Mouse (Mus musculus) midbrain, embryonic 10.5 days (tissue): ENCODE results near the gene Slc29a3. TPM values are rescaled to one million over a fixed set of nuclear protein-coding genes. Genes with fewer than 3 reads are reported as not detected.
"Not testable (repeated sequence)": the region's sequence is repeated elsewhere in the genome, so short reads cannot be mapped to it uniquely, and the experiment has no call there.

Source experiments
- DNase-seq: peaks from one replicate; pipeline ENCODE4 v3.0.0-alpha.2; 2017; ENCODE audit warnings: low spot score
- H3K27ac ChIP-seq: fragments of 300-500 bp; sonication (generic); replicated peaks from 2 replicates; pipeline ENCODE4 v1.5.1; 2016; ENCODE audit warnings: mild to moderate bottlenecking
- H3K27me3 ChIP-seq: fragments of 300-500 bp; sonication (generic); 2 replicates; pipeline ENCODE4 v1.6.1; 2016; ENCODE audit warnings: low read depth, mild to moderate bottlenecking; ENCODE audit not compliant: poor library complexity, severe bottlenecking
- H3K36me3 ChIP-seq: fragments of 300-500 bp; sonication (generic); 2 replicates; pipeline ENCODE4 v1.6.1; 2016; ENCODE audit warnings: mild to moderate bottlenecking, moderate library complexity
- H3K4me1 ChIP-seq: fragments of 300-500 bp; sonication (generic); 2 replicates; pipeline ENCODE4 v1.6.1; 2016
- H3K4me3 ChIP-seq: fragments of 300-500 bp; sonication (generic); 2 replicates; pipeline ENCODE4 v1.5.1; 2016; ENCODE audit warnings: mild to moderate bottlenecking, moderate library complexity
- H3K9me3 ChIP-seq: fragments of 300-500 bp; sonication (generic); replicated peaks from 2 replicates; pipeline ENCODE4 v1.6.1; 2016; ENCODE audit warnings: mild to moderate bottlenecking
- WGBS: fragments of 180-500 bp; shearing (Covaris S2); methylation state at CpG from one replicate; pipeline ENCODE4 v1.1.7; 2016; 5-methylcytosine and 5-hydroxymethylcytosine counted together
- polyA plus RNA-seq: library from polyadenylated mRNA; unstranded; fragments of >200 nt; fragmentation: Nextera tagmentation; extraction: Ambion mirVana; gene quantifications from 2 replicates; pipeline ENCODE4 v1.2.1, GENCODE M21; 2016

The Slc29a3 gene
- polyA plus RNA-seq, 1 experiment from 2014 or later: 8.4 TPM

DNA sequence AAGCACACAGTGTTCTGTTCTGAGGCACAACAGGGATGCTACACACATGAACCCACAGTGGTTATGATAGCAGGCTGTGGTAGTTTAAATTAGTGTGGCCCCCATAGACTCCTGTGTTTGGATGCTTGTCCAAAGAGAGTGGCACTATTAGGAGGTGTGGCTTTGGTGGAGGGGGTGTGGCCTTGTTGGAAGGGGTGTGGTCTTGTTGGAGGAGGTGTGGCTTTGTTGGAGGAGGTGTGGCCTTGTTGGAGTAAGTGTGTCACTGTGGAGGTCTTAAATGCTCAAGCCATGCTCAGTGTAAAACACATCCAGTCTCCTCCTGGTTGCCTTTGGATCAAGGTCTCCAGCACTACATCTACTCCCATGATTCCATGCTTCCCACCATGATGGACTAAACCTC is 3.6 kb upstream of the Slc29a3 start:
- Histone ChIP-seq H3K9me3 (0 out of 2 replicates have a peak, but pooled peaks cover 7% of the 10 kb centered on the region), H3K4me1 (peaks cover 21% of the 10 kb centered on the region), H3K4me3 (no peak overlapping the region), H3K27me3 (no peaks in the 10 kb centered on the region), H3K27ac (no peak overlapping the region), H3K36me3 (no peaks in the 10 kb centered on the region)
- no peak for DNase-seq

DNA sequence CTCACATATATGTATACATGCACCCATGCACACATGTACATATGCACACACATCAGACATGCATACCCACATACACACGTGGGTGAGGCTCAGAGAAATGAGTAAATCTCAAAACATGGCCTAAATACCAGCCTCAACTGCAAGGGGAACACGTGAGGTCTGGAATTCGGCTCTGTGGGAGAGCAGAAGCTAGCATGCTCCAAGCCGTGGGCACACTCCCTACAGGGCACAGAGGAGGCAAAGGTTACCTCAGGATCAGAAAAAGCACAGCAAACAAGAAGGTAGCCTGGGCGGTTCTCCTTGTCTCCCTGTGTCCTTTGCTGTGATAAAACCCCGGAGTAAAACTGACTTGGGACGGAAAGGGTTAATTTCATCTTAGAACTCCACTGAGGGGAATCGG is 1.3 kb upstream of the Slc29a3 start:
- Histone ChIP-seq H3K9me3 (0 out of 2 replicates have a peak, but pooled peaks cover 7% of the 10 kb centered on the region), H3K4me1 (peaks cover 21% of the 10 kb centered on the region), H3K36me3 (no peaks in the 10 kb centered on the region; the same call in 1 of the 2 replicates), H3K4me3 (no peak overlapping the region), H3K27me3 (0 out of 2 replicates have a peak, but pooled peaks cover 3% of the 10 kb centered on the region), H3K27ac (no peak overlapping the region)
- WGBS: 81% methylated on average over 8 of the region's 8 CpGs
- no peak for DNase-seq

DNA sequence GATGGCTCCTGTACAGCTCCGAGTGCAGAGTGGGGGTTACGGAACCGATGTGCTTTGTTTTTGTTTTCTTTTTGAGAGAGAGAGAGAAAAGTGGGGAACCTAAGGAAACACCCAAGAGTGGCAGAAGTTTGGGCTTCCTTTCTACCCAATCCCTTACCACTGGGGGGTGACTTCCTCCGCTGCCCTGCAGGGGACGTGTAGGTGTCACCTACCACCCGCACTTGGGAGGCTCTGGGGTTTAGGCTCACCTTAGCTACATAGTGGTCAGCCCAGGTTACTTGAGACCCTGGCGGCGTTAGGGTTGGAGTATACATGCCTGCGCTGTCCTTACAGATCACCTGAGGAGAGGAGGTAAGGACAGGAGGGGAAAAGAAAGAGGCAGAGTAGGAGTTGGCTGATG is 667 bp upstream of the Slc29a3 start:
- Histone ChIP-seq H3K4me1 (peaks cover 21% of the 10 kb centered on the region), H3K36me3 (no peaks in the 10 kb centered on the region; the same call in 1 of the 2 replicates), H3K4me3 (no peak overlapping the region), H3K9me3 (0 out of 2 replicates have a peak, but pooled peaks cover 7% of the 10 kb centered on the region), H3K27ac (peak overlapping the region; percentile 91), H3K27me3 (0 out of 2 replicates have a peak, but pooled peaks cover 3% of the 10 kb centered on the region)
- WGBS: 68% methylated on average over 9 of the region's 9 CpGs
- DNase-seq: no peak

DNA sequence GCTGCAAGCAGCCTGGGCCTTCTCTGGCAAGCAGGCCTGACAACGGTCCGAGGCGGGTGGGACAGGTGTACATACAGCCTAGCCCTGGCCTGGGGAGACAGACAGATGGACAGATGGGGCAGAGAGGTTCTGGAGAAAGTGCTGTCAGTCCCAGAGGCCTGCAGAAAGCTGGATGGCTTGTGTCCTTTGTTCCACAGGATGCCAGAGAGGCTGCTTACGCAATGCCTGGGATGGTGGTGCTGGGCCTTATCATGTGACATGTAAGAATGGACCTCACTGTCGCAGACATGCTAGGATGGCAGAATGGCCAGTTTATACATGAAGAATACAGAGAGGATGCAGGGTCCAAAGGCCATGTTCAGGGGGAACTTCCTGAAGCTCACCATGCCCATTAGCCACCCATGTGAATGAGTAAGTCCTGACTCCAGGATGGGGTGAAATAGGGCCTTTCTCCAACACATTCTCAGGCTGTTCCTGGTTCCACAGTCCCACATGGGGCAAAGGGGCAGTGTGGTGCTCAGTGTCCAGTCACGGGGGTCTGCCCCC is 4.9 kb downstream of the Slc29a3 start:
- Histone ChIP-seq H3K9me3 (no peaks in the 10 kb centered on the region), H3K36me3 (peaks cover 2% of the 10 kb centered on the region; the same call in 1 of the 2 replicates), H3K27ac (0 out of 2 replicates have a peak overlapping the region, but pooled peaks have one; percentile 34), H3K27me3 (0 out of 2 replicates have a peak, but pooled peaks cover 3% of the 10 kb centered on the region), H3K4me3 (no peak overlapping the region), H3K4me1 (peaks cover 34% of the 10 kb centered on the region)
- no peak for DNase-seq
- WGBS: 92% methylated on average over 6 of the region's 6 CpGs

DNA sequence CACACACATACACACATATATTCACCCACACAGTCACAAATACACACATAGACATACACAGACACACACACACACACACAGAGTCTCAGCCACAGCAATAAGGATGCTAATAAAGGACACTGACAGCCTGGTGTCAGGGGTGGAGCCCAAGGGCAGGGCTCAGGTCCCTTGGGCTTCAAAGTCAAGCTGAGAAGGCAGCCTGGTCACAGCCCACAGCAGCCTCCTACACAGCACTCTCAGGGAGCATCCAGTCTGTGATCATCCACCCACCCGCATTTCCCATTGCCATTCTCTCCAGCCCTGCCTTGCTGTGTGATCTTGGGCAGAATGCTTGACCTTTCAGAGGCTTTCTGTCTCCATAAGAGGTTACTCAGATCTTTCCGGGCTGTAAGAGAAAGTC is 6.1 kb downstream of the Slc29a3 start:
- H3K36me3 ChIP-seq: peaks cover 2% of the 10 kb centered on the region; the same call in 1 of the 2 replicates
- 0 out of 2 replicates have a peak, but pooled peaks cover 3% of the 10 kb centered on the region for H3K27me3 ChIP-seq
- H3K9me3 ChIP-seq: no peaks in the 10 kb centered on the region
- H3K4me3 ChIP-seq: no peak overlapping the region
- 78% methylated on average over 2 of the region's 2 CpGs for WGBS
- no peak for DNase-seq
- H3K4me1 ChIP-seq: peaks cover 23% of the 10 kb centered on the region
- H3K27ac ChIP-seq: peak overlapping the region; percentile 34; the same call in 1 of the 2 replicates

DNA sequence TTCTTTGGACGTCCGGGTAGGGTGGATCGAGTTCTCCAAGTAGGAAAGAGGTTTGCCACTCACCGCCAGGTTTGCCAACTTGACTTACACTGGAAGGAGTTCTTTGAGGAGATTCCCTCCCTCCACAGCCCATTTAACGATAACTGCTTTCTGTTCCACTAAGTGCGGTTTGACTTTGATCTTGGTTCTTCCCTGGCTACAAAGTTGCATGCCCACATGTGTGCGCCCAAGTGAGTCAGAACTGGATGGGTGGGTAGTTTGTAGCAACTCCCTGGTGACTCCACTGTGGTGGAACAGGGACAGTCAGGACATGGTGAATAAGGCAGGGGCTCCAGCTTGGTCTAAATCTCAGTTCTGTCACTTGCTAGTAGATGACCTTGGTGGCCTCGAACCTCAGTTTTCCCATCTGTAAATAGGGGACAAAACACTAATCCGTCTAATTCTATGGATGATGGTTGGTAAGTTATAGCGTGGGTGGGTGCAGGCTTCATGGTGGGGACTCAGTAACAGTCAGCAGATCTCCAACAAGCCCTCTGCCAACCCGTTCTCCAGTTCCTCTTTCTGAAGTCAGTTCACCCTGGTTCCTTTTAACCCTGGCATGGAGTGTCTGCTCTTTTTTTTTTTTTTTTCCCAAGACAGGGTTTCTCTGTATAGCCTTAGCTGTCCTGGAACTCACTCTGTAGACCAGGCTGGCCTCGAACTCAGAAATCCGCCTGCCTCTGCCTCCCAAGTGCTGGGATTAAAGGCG is 7.9 kb downstream of the Slc29a3 start:
- DNase-seq: no peak
- Histone ChIP-seq H3K9me3 (no peaks in the 10 kb centered on the region), H3K4me1 (peaks cover 19% of the 10 kb centered on the region), H3K27me3 (no peaks in the 10 kb centered on the region), H3K4me3 (no peak overlapping the region), H3K27ac (no peak overlapping the region), H3K36me3 (peaks cover 2% of the 10 kb centered on the region; the same call in 1 of the 2 replicates)
- 89% methylated on average over 14 of the region's 14 CpGs for WGBS

GRCm38 (mm10) chr10:60743681-60744080 is 8.9 kb downstream of the Slc29a3 start:
- peaks cover 2% of the 10 kb centered on the region; the same call in 1 of the 2 replicates for H3K36me3 ChIP-seq
- no peaks in the 10 kb centered on the region for H3K27me3 ChIP-seq
- peaks cover 19% of the 10 kb centered on the region for H3K4me1 ChIP-seq
- H3K27ac ChIP-seq: 0 out of 2 replicates have a peak overlapping the region, but pooled peaks have one; percentile 38
- no peaks in the 10 kb centered on the region for H3K9me3 ChIP-seq
- no peak for DNase-seq
- no peak overlapping the region for H3K4me3 ChIP-seq
- WGBS: 66% methylated on average over 9 of the region's 9 CpGs

DNA sequence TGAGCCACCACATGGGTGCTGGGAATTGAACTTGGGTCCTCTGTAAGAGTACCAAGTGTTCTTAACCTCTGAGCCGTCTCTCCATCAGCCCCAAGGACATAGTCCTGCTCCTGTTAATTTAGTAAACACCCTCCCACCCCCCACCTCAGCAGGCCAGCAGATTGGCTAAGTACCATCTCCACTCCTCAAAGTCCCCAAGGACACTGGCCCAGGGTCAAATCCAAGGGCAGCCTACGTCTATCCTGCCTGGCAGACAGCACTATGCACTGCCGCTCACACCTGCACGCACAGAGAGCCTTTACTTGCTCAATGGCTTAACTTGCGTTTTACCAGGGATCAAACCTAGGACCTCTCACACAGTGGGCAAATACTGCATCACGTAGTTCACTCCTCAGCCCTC is 9.7 kb downstream of the Slc29a3 start:
- Histone ChIP-seq H3K27ac (no peak overlapping the region), H3K4me1 (peaks cover 19% of the 10 kb centered on the region), H3K27me3 (no peaks in the 10 kb centered on the region), H3K36me3 (0 out of 2 replicates have a peak, but pooled peaks cover 2% of the 10 kb centered on the region), H3K4me3 (no peak overlapping the region), H3K9me3 (no peaks in the 10 kb centered on the region)
- 81% methylated on average over 6 of the region's 6 CpGs for WGBS
- DNase-seq: no peak

DNA sequence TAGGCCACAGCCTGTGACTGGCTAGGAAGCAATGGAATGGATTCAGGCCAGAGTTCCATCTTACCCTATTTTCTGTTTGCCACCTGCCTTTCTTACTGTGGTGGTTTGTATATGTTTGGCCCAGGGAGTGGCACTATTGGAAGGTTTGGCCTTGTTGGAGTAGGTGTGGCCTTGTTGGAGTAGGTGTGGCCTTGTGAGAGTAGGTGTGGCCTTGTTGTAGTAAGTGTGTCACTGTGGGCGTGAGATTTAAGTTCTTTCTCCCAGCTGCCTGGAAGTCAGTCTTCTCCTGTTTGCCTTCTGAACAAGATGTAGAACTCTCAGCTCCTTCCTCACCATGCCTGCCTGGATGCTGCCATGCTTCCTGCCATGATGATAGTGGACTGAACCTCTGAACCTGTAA is 10.3 kb downstream of the Slc29a3 start:
- not testable (repeated sequence) for H3K9me3 ChIP-seq
- WGBS: 65% methylated on average over 1 of the region's 1 CpGs

DNA sequence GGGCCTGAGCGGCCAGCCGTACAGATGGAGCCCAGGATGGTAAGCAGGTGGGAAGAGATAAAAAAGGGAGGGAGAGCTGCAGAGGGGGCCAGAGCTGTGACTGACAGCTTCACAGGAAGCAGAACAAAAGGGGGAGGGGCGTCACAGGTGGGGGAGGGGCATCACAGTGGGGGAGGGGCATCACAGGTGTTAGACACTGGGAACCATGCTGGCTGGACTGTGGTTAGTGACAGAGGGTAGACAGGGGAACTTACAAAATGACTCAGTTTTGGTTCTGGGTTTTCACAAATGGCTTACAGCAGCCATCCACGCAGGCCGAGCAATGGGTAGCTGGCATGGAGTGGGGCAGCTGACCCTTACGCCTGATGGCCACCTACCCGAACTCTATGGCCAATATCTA is 11.2 kb downstream of the Slc29a3 start:
- H3K4me1 ChIP-seq: peaks cover 7% of the 10 kb centered on the region; the same call in 1 of the 2 replicates
- H3K9me3 ChIP-seq: no peaks in the 10 kb centered on the region
- H3K36me3 ChIP-seq: peaks cover 6% of the 10 kb centered on the region; the same call in 1 of the 2 replicates
- DNase-seq: no peak
- H3K27me3 ChIP-seq: 0 out of 2 replicates have a peak, but pooled peaks cover 4% of the 10 kb centered on the region
- no peak overlapping the region for H3K27ac ChIP-seq
- 78% methylated on average over 7 of the region's 7 CpGs for WGBS
- no peak overlapping the region for H3K4me3 ChIP-seq

More for the DNA sequence above, 10.3 kb downstream of the Slc29a3 start:
- not testable (repeated sequence) for H3K27me3 ChIP-seq, H3K4me3 ChIP-seq, DNase-seq, H3K27ac ChIP-seq, H3K36me3 ChIP-seq
- peaks cover 15% of the 10 kb centered on the region for H3K4me1 ChIP-seq

DNA sequence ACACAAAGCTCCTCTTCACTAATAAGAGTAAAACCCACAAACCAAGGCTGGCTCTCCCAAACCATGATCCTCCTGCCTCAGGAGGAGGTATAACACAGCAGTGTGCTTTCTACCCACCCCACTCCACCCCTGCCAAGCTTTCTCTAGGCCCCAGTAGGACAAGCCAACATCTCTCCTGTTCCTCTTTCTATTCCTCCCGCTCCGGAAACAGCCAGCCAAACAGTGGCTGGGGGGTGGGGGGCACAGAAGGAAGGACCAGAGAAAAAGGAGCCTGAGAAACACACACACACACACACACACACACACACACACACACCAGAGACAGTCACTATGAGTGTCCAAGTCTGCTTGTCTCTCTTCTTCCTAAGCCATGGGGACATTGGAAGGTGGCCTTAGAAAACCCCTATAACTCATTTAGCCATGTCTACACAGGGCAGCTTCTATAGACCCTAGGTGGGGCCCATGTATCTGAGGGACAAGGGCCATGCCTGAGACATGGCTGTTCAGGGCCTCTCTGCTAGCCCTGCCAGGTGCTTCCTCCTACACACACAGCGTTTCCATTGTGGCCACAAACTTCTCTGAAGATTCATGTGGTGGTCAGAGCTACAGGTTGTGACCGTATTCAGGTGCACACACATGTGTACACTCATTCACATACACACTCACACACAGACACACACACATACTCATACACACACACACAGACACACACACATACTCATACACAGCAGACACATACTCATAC is 12.8 kb downstream of the Slc29a3 start:
- Histone ChIP-seq H3K9me3 (no peaks in the 10 kb centered on the region), H3K36me3 (peaks cover 4% of the 10 kb centered on the region; the same call in 1 of the 2 replicates), H3K4me1 (0 out of 2 replicates have a peak, but pooled peaks cover 7% of the 10 kb centered on the region), H3K27ac (no peak overlapping the region), H3K27me3 (peaks cover 5% of the 10 kb centered on the region; the same call in 1 of the 2 replicates), H3K4me3 (no peak overlapping the region)
- DNase-seq: no peak
- WGBS: 89% methylated on average over 4 of the region's 4 CpGs

- H3K27ac ChIP-seq: no peak overlapping the region
- WGBS: 70% methylated on average over 9 of the region's 9 CpGs
- H3K4me3 ChIP-seq: no peak overlapping the region
- no peaks in the 10 kb centered on the region for H3K9me3 ChIP-seq
- no peak for DNase-seq
- H3K4me1 ChIP-seq: 0 out of 2 replicates have a peak, but pooled peaks cover 6% of the 10 kb centered on the region
- H3K27me3 ChIP-seq: peaks cover 23% of the 10 kb centered on the region
- H3K36me3 ChIP-seq: peaks cover 4% of the 10 kb centered on the region; the same call in 1 of the 2 replicates
Measured at GRCm38 (mm10) chr10:60737886-60738640, 14.5 kb downstream of the Slc29a3 start.
